Mouse (Mus musculus): ENCODE measurements around the gene Pogz.

GRCm38 (mm10) chr3:94847382-94847781, 10.0 kb downstream of the Pogz start:
- no peak for TF ChIP-seq MAX (IDR thresholded peaks at IDR 0.05)
- no peak for TF ChIP-seq CTCF (IDR thresholded peaks at IDR 0.05; ENCODE audit: control insufficient read depth, insufficient read depth, insufficient read length)
- no peak for TF ChIP-seq CEBPB (IDR thresholded peaks at IDR 0.05; ENCODE audit: low read depth)
- TF ChIP-seq MYOG (IDR thresholded peaks at IDR 0.05; ENCODE audit: control insufficient read depth, extremely low read depth, insufficient read length): no peak
- no peak for TF ChIP-seq USF1 (IDR thresholded peaks at IDR 0.05; ENCODE audit: low read depth)
- no peak for TF ChIP-seq MYOD1 (IDR thresholded peaks at IDR 0.05; ENCODE audit: control insufficient read depth, insufficient read length, low read depth)
- TF ChIP-seq FOSL1 (IDR thresholded peaks at IDR 0.05; ENCODE audit: insufficient read depth, low read length, poor library complexity, severe bottlenecking): no peak
